Mouse (Mus musculus) frontal cortex, adult (tissue): ENCODE data around the gene Zic5.
"Not testable (repeated sequence)": the region's sequence is repeated elsewhere in the genome, so short reads cannot be mapped to it uniquely, and the experiment has no call there.

Experiments used
- ATAC-seq: cut with Nextera tagmentation; 2 replicates; pipeline ENCODE4 v1.9.2; 2017; ENCODE audit warnings: mild to moderate bottlenecking, moderate library complexity, mixed read lengths; ENCODE audit not compliant: low TSS enrichment

Gene Zic5

GRCm38 (mm10) chr14:122463734-122464341 is 1.6 kb downstream of the Zic5 start:
- ATAC-seq = peak; percentile 53

GRCm38 (mm10) chr14:122463080-122463691 is 2.3 kb downstream of the Zic5 start:
- ATAC-seq = 0 out of 2 replicates have a peak, but pooled peaks have one; percentile 10

- ATAC-seq = no peak
Observed at GRCm38 (mm10) chr14:122462689-122463079, 2.8 kb downstream of the Zic5 start.

GRCm38 (mm10) chr14:122461966-122462365 is 3.5 kb downstream of the Zic5 start:
- ATAC-seq = no peak

GRCm38 (mm10) chr14:122461500-122461899 is 4.0 kb downstream of the Zic5 start:
- ATAC-seq = no peak

GRCm38 (mm10) chr14:122460226-122460625 is 5.3 kb downstream of the Zic5 start:
- ATAC-seq = no peak

GRCm38 (mm10) chr14:122459776-122460175 is 5.7 kb downstream of the Zic5 start:
- no peak for ATAC-seq

- not testable (repeated sequence) for ATAC-seq
Observed at GRCm38 (mm10) chr14:122459332-122459731, 6.1 kb downstream of the Zic5 start.

GRCm38 (mm10) chr14:122455562-122455958 is 9.9 kb downstream of the Zic5 start:
- ATAC-seq = no peak

GRCm38 (mm10) chr14:122454901-122455561 is 10.4 kb downstream of the Zic5 start:
- no peak for ATAC-seq

GRCm38 (mm10) chr14:122453996-122454738 is 11.3 kb downstream of the Zic5 start:
- no peak for ATAC-seq

GRCm38 (mm10) chr14:122453388-122453995 is 12.0 kb downstream of the Zic5 start:
- 0 out of 2 replicates have a peak, but pooled peaks have one; percentile 44 for ATAC-seq

- ATAC-seq = no peak
Observed at GRCm38 (mm10) chr14:122452701-122453387, 12.6 kb downstream of the Zic5 start.

- ATAC-seq = no peak
Observed at GRCm38 (mm10) chr14:122451551-122452145, 13.8 kb downstream of the Zic5 start.

- ATAC-seq = peak; percentile 55
Observed at GRCm38 (mm10) chr14:122450496-122451382, 14.7 kb downstream of the Zic5 start, which contains the start of gene Gm5089. Gm5089 (minus strand) TSS chr14:122451115.

GRCm38 (mm10) chr14:122449601-122450495 is 15.6 kb downstream of the Zic5 start:
- no peak for ATAC-seq

GRCm38 (mm10) chr14:122436850-122437249 is 28.6 kb downstream of the Zic5 start:
- no peak for ATAC-seq

GRCm38 (mm10) chr14:122434039-122434438 is 31.4 kb downstream of the Zic5 start:
- ATAC-seq = no peak

GRCm38 (mm10) chr14:122432558-122432957 is 32.9 kb downstream of the Zic5 start:
- no peak for ATAC-seq
